Mouse (Mus musculus) G1E (cell line): ENCODE measurements at regions not wholly inside any gene's neighbourhood (a gene's known extent, or its start where the extent isn't known, plus 50 kb on each side); places are given as distances from the start of the nearest gene placed in this dataset.

ENCODE experiments used
- CTCF ChIP-seq: IDR thresholded peaks from 2 replicates; pipeline ENCODE4 v1.5.1; 2012; ENCODE audit warnings: low read depth, low read length, inconsistent platforms, mixed read lengths
- GATA1 ChIP-seq: IDR thresholded peaks from 2 replicates; pipeline ENCODE4 v1.6.1; 2012; ENCODE audit warnings: borderline replicate concordance, low read length, inconsistent platforms, mixed read lengths
- GATA2 ChIP-seq: IDR thresholded peaks from 2 replicates; pipeline ENCODE4 v1.6.1; 2012; ENCODE audit warnings: low read depth, low read length, inconsistent platforms, borderline replicate concordance
- POLR2AphosphoS5 ChIP-seq: IDR thresholded peaks from 2 replicates; pipeline ENCODE4 v1.6.1; 2012; ENCODE audit warnings: low read depth, low read length, inconsistent platforms; ENCODE audit not compliant: insufficient replicate concordance
- TAL1 ChIP-seq: conservative IDR thresholded peaks from 2 replicates; pipeline ENCODE4 v1.6.1; 2012; ENCODE audit warnings: low read depth, low read length, inconsistent platforms, mixed read lengths

GRCm38 (mm10) chr14:79912610-79913009 is 71.3 kb upstream of the Olfm4 start:
- TF ChIP-seq CTCF (peak; percentile 17; the same call in 1 of the 2 replicates), GATA1 (no peak), GATA2 (no peak), TAL1 (no peak), POLR2AphosphoS5 (no peak)
